Mouse (Mus musculus): ENCODE measurements at regions not wholly inside any gene's neighbourhood (a gene's known extent, or its start where the extent isn't known, plus 50 kb on each side); places are given as distances from the start of the nearest gene placed in this dataset.

DNA sequence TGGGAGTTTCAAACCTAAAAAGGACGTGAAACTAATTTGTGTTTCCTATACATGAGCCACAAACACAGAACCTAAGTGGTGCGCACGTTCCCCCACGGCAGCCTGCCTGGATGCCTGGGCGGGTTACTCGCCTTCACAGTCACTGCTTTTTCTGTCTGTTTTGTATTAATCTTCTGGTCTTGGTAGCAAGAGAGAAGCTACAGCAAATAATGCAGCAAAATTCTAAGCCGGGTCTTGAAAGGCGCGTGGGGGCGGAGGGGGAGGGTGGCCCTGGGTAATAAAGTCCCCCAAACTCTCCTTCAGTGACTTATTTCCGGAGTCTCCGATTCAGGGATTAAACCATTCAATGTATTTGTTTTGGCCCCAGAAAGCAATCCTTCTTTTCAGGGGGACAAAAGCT, 300.0 kb upstream of the Tbx3 start:
- TF ChIP-seq USF1 (IDR thresholded peaks at IDR 0.05; ENCODE audit: low read depth) (no peak), MYOD1 (IDR thresholded peaks at IDR 0.05; ENCODE audit: control insufficient read depth, insufficient read length, low read depth) (no peak), CTCF (IDR thresholded peaks at IDR 0.05; ENCODE audit: control insufficient read depth, insufficient read depth, insufficient read length) (no peak), CEBPB (IDR thresholded peaks at IDR 0.05; ENCODE audit: low read depth) (no peak), MAX (IDR thresholded peaks at IDR 0.05) (no peak)
